ENCODE assay signal across 26 mouse cellular contexts in genomic region chr2:119032191-119032590, GRCm38 (mm10).
"Had no signal": no experiment of that assay in that cellular context is flagged by ENCODE, and none has a peak within 500 bp of the region (broad histone marks: within the 10 kb centered on the region; RNA-seq: fewer than 3 reads in every experiment).

No protein-coding gene starts in this region.

- H3K4me3 ChIP-seq: gastrocnemius, adult 2 months; heart, embryonic 10.5 days; heart, embryonic 12.5 days; hindbrain, embryonic 10.5 days; hindbrain, embryonic 12.5 days; layer of hippocampus, adult 2 months; left cerebral cortex, adult 2 months; limb, embryonic 10.5 days; limb, embryonic 12.5 days; liver, embryonic 13.5 days; liver, embryonic 15.5 days had no signal

- ATAC-seq: hindbrain, embryonic 16.5 days; inflammation-experienced regulatory T-cells, adult 6 months; intestine, postnatal 0 days had no signal

- DNase-seq: gastrocnemius, adult 2 months; gastrocnemius, postnatal 10 days; gastrocnemius, postnatal 36 days; heart, adult 18-20 months; heart, postnatal 10 days; heart, postnatal 4 days; kidney, adult 18-20 months; kidney, adult 8-10 months; kidney, postnatal 10 days; kidney, postnatal 25 days; kidney, postnatal 4 days; liver; liver, embryonic 13.5 days had no signal

- H3K27ac ChIP-seq: gastrocnemius, adult 2 months; heart, embryonic 10.5 days; hindbrain, embryonic 10.5 days; hindbrain, embryonic 12.5 days; hindbrain, embryonic 14.5 days; layer of hippocampus, adult 2 months; left cerebral cortex, adult 2 months; limb, embryonic 10.5 days; limb, embryonic 12.5 days; liver, embryonic 13.5 days; liver, embryonic 15.5 days had no signal
